Mouse (Mus musculus) ovary, postnatal 14 days (tissue): ENCODE results near the gene Trub2.
"Not testable (repeated sequence)": the region's sequence is repeated elsewhere in the genome, so short reads cannot be mapped to it uniquely, and the experiment has no call there.

Experiments
- DNase-seq: peaks from one replicate; pipeline ENCODE4 v3.0.0; 2022; ENCODE audit warnings: low spot score

Trub2 gene

GRCm38 (mm10) chr2:29787937-29788681, at the start of gene Trub2:
Gene Trub2 (minus strand): TSS chr2:29788502.
- DNase-seq, result peak; percentile 68

GRCm38 (mm10) chr2:29835391-29835899, 47.1 kb upstream of the Trub2 start:
- no peak for DNase-seq

GRCm38 (mm10) chr2:29833796-29834195, 45.5 kb upstream of the Trub2 start:
- no peak for DNase-seq

- DNase-seq, result no peak
Measured at GRCm38 (mm10) chr2:29831106-29831505, 42.8 kb upstream of the Trub2 start.

GRCm38 (mm10) chr2:29827709-29828024, 39.4 kb upstream of the Trub2 start:
- no peak for DNase-seq

GRCm38 (mm10) chr2:29826926-29827708, 38.8 kb upstream of the Trub2 start:
- peak; percentile 85 for DNase-seq

- no peak for DNase-seq
Measured at GRCm38 (mm10) chr2:29826318-29826925, 38.1 kb upstream of the Trub2 start.

GRCm38 (mm10) chr2:29820025-29820817, 31.9 kb upstream of the Trub2 start, which contains the start of gene Urm1:
Gene Urm1 (plus strand): TSS chr2:29820075.
- DNase-seq, result peak; percentile 57

- DNase-seq, result no peak
Measured at GRCm38 (mm10) chr2:29819363-29819762, 31.1 kb upstream of the Trub2 start.

GRCm38 (mm10) chr2:29817426-29818232, 29.3 kb upstream of the Trub2 start:
- peak; percentile 81 for DNase-seq

- no peak for DNase-seq
Measured at GRCm38 (mm10) chr2:29815678-29816371, 27.5 kb upstream of the Trub2 start.

GRCm38 (mm10) chr2:29803400-29803831, 15.1 kb upstream of the Trub2 start:
- DNase-seq, result no peak

- no peak for DNase-seq
Measured at GRCm38 (mm10) chr2:29802827-29803201, 14.5 kb upstream of the Trub2 start.

- peak; percentile 91 for DNase-seq
Measured at GRCm38 (mm10) chr2:29802075-29802826, 13.9 kb upstream of the Trub2 start, which contains the start of gene Slc27a4. Gene Slc27a4 (plus strand): TSS chr2:29802634.

GRCm38 (mm10) chr2:29792772-29793487, 4.6 kb upstream of the Trub2 start:
- DNase-seq, result no peak

GRCm38 (mm10) chr2:29787104-29787917, 991 bp downstream of the Trub2 start, which contains the start of gene Coq4:
Gene Coq4 (plus strand): TSS chr2:29787493.
- DNase-seq, result peak; percentile 83

- DNase-seq, result no peak
Measured at GRCm38 (mm10) chr2:29784290-29784689, 4.0 kb downstream of the Trub2 start.

- not testable (repeated sequence) for DNase-seq
Measured at GRCm38 (mm10) chr2:29781256-29781655, 7.0 kb downstream of the Trub2 start.
